In genomic region chr9:80067221-80068027, GRCm38 (mm10) we compare ENCODE assay signal across 8 mouse cellular contexts. TPM values are rescaled to one million over a fixed set of nuclear protein-coding genes. Genes with fewer than 3 reads are reported as not detected.
DNase-seq lines count a peak whose midpoint lies in the region; ATAC-seq and TF ChIP-seq lines count a peak whose summit lies in the region.

No protein-coding gene starts in this region.

- under 1% methylated on average over 92 of the region's 93 CpGs for WGBS in bone marrow, adult 2 months
- under 1% methylated on average over 83 of the region's 93 CpGs for WGBS in embryonic facial prominence, embryonic 15.5 days
- WGBS in heart, embryonic 10.5 days = under 1% methylated on average over 93 of the region's 93 CpGs
- WGBS in kidney, embryonic 14.5 days = under 1% methylated on average over 83 of the region's 93 CpGs
- WGBS in midbrain, postnatal 0 days = under 1% methylated on average over 80 of the region's 93 CpGs
- WGBS in spleen, adult 2 months = 1% methylated on average over 90 of the region's 93 CpGs

- H3K4me2 ChIP-seq in embryonic facial prominence, embryonic 15.5 days (replicated peaks) = peak overlapping the region; percentile 52
- peak overlapping the region; percentile 56 for H3K4me2 ChIP-seq in kidney, embryonic 14.5 days (replicated peaks; ENCODE audit: low read depth, low read length)
- peak overlapping the region; percentile 62 for H3K4me2 ChIP-seq in midbrain, postnatal 0 days (ENCODE audit: low read depth, low read length, poor library complexity, severe bottlenecking)

- peak overlapping the region; percentile 98 for H3K4me3 ChIP-seq in bone marrow, adult 2 months (replicated peaks; ENCODE audit: control insufficient read depth, low read depth, low read length)
- peak overlapping the region; percentile 88 for H3K4me3 ChIP-seq in embryonic facial prominence, embryonic 15.5 days (replicated peaks)
- H3K4me3 ChIP-seq in heart, embryonic 10.5 days = peak overlapping the region; percentile 91
- H3K4me3 ChIP-seq in kidney, embryonic 14.5 days (ENCODE audit: low read length) = peak overlapping the region; percentile 97
- peak overlapping the region; percentile 73 for H3K4me3 ChIP-seq in midbrain, postnatal 0 days (ENCODE audit: low read depth, low read length)
- H3K4me3 ChIP-seq in spleen, adult 2 months (ENCODE audit: extremely low read depth, insufficient read depth, insufficient read length) = peak overlapping the region; percentile 81

- H3K9ac ChIP-seq in embryonic facial prominence, embryonic 15.5 days = peak overlapping the region; percentile 97
- H3K9ac ChIP-seq in kidney, embryonic 14.5 days (ENCODE audit: low read depth, low read length) = peak overlapping the region; percentile 100
- H3K9ac ChIP-seq in midbrain, postnatal 0 days (replicated peaks; ENCODE audit: low read length, poor library complexity, severe bottlenecking) = peak overlapping the region; percentile 99

- H3K27ac ChIP-seq in bone marrow, adult 2 months (ENCODE audit: control insufficient read depth, insufficient read depth, low read depth, low read length, poor library complexity) = peak overlapping the region; percentile 98
- peak overlapping the region; percentile 99 for H3K27ac ChIP-seq in embryonic facial prominence, embryonic 15.5 days (replicated peaks)
- H3K27ac ChIP-seq in heart, embryonic 10.5 days = peak overlapping the region; percentile 99
- H3K27ac ChIP-seq in kidney, embryonic 14.5 days (ENCODE audit: low read depth, low read length) = peak overlapping the region; percentile 99
- peak overlapping the region; percentile 100 for H3K27ac ChIP-seq in midbrain, postnatal 0 days (ENCODE audit: low read depth, low read length)
- peak overlapping the region; percentile 98 for H3K27ac ChIP-seq in spleen, adult 2 months (ENCODE audit: insufficient read depth, low read length)

- no peaks in the 10 kb centered on the region; the same call in 1 of the 2 replicates for H3K9me3 ChIP-seq in embryonic facial prominence, embryonic 15.5 days (replicated peaks)
- H3K9me3 ChIP-seq in heart, embryonic 10.5 days = peaks cover 8% of the 10 kb centered on the region; the same call in 1 of the 2 replicates
- peaks cover 7% of the 10 kb centered on the region for H3K9me3 ChIP-seq in kidney, embryonic 14.5 days (ENCODE audit: control insufficient read depth, low read length)
- H3K9me3 ChIP-seq in midbrain, postnatal 0 days (ENCODE audit: low read length) = no peaks in the 10 kb centered on the region

- H3K27me3 ChIP-seq in embryonic facial prominence, embryonic 15.5 days = no peaks in the 10 kb centered on the region
- no peaks in the 10 kb centered on the region for H3K27me3 ChIP-seq in heart, embryonic 10.5 days (ENCODE audit: insufficient read depth, poor library complexity, severe bottlenecking)
- no peaks in the 10 kb centered on the region for H3K27me3 ChIP-seq in kidney, embryonic 14.5 days (ENCODE audit: control insufficient read depth, insufficient read depth, low read length)
- no peaks in the 10 kb centered on the region for H3K27me3 ChIP-seq in midbrain, postnatal 0 days (ENCODE audit: insufficient read depth, low read length)
- no peaks in the 10 kb centered on the region for H3K27me3 ChIP-seq in spleen, adult 2 months (ENCODE audit: control insufficient read depth, insufficient read depth, low read length)

- ATAC-seq in embryonic facial prominence, embryonic 15.5 days (ENCODE audit: insufficient number of reproducible peaks, low FRiP score, low TSS enrichment, low read depth) = peak; percentile 86
- peak; percentile 82 for ATAC-seq in kidney, embryonic 14.5 days (ENCODE audit: low FRiP score, low TSS enrichment)
- ATAC-seq in midbrain, postnatal 0 days (ENCODE audit: low FRiP score) = peak; percentile 81

- no peak for TF ChIP-seq POLR2A in bone marrow, adult 2 months (IDR thresholded peaks at IDR 0.05; ENCODE audit: borderline replicate concordance, control insufficient read depth, low read depth, low read length)
- TF ChIP-seq POLR2A in spleen, adult 2 months (IDR thresholded peaks at IDR 0.05; ENCODE audit: low read depth, low read length) = no peak

- no peaks in the 10 kb centered on the region for H3K4me1 ChIP-seq in bone marrow, adult 2 months (ENCODE audit: control insufficient read depth, insufficient read depth, low read length)
- peaks cover 15% of the 10 kb centered on the region for H3K4me1 ChIP-seq in embryonic facial prominence, embryonic 15.5 days
- H3K4me1 ChIP-seq in heart, embryonic 10.5 days = peaks cover 16% of the 10 kb centered on the region
- H3K4me1 ChIP-seq in kidney, embryonic 14.5 days (ENCODE audit: control insufficient read depth, insufficient read depth, low read length) = peaks cover 17% of the 10 kb centered on the region; the same call in 1 of the 2 replicates
- peaks cover 13% of the 10 kb centered on the region; the same call in 1 of the 2 replicates for H3K4me1 ChIP-seq in midbrain, postnatal 0 days (ENCODE audit: insufficient read depth, low read length)
- peaks cover 4% of the 10 kb centered on the region; the same call in 1 of the 2 replicates for H3K4me1 ChIP-seq in spleen, adult 2 months (ENCODE audit: control insufficient read depth, insufficient read depth, insufficient read length)

- H3K36me3 ChIP-seq in embryonic facial prominence, embryonic 15.5 days = no peaks in the 10 kb centered on the region
- H3K36me3 ChIP-seq in heart, embryonic 10.5 days = no peaks in the 10 kb centered on the region
- no peaks in the 10 kb centered on the region for H3K36me3 ChIP-seq in kidney, embryonic 14.5 days (ENCODE audit: control insufficient read depth, insufficient read depth, low read length)
- no peaks in the 10 kb centered on the region for H3K36me3 ChIP-seq in midbrain, postnatal 0 days (ENCODE audit: insufficient read depth, low read length)
- H3K36me3 ChIP-seq in spleen, adult 2 months (ENCODE audit: control insufficient read depth, insufficient read depth, low read length) = no peaks in the 10 kb centered on the region

- DNase-seq in 416B (ENCODE audit: low read depth) (peak; percentile 37), liver (peak; percentile 70)
- peak; percentile 88 for DNase-seq in heart, embryonic 10.5 days (ENCODE audit: low spot score)
- DNase-seq in midbrain, postnatal 0 days (ENCODE audit: low spot score) = peak; percentile 60
- DNase-seq in spleen, adult 2 months (ENCODE audit: low read depth in 1 of 2, low spot score in 2 of 2) = peak; percentile 49 to 56

- no peak for TF ChIP-seq CTCF in bone marrow, adult 2 months (IDR thresholded peaks at IDR 0.05; ENCODE audit: control insufficient read depth, insufficient read depth, low read length)
- 0 out of 2 replicates have a peak, but pooled peaks have one; percentile 4 for TF ChIP-seq CTCF in midbrain, postnatal 0 days (IDR thresholded peaks at IDR 0.05)
- TF ChIP-seq CTCF in spleen, adult 2 months (IDR thresholded peaks at IDR 0.05; ENCODE audit: extremely low read depth, insufficient read depth, insufficient read length, insufficient replicate concordance) = no peak

RNA-seq across cellular contexts. Expression of gene Senp6, which starts 0.7 kb away (rescaled TPM):
- polyA plus RNA-seq in bone marrow, adult 2 months (2011; ENCODE audit: insufficient read depth, insufficient read length, low replicate concordance, missing spikeins) = 23.4 and 43.4 TPM in 2 replicates
- 47.4 and 53.3 TPM in 2 replicates for polyA plus RNA-seq in embryonic facial prominence, embryonic 15.5 days (2015; fragmentation: Nextera tagmentation; extraction: Ambion mirVana)
- polyA plus RNA-seq in heart, embryonic 10.5 days (2016; fragmentation: Nextera tagmentation; extraction: Ambion mirVana) = 37.0 and 53.1 TPM in 2 replicates
- 73.5 and 82.3 TPM in 2 replicates for polyA plus RNA-seq in kidney, embryonic 14.5 days (2014; fragmentation: Nextera tagmentation; extraction: Ambion mirVana)
- 88.0 and 96.6 TPM in 2 replicates for total RNA-seq in midbrain, postnatal 0 days (2014; rRNA removed)
- polyA plus RNA-seq in midbrain, postnatal 0 days (2015; fragmentation: Nextera tagmentation; extraction: Ambion mirVana) = 35.9 and 43.7 TPM in 2 replicates
- polyA plus RNA-seq in spleen, adult 2 months (2012; rRNA removed) = 9.8 and 17.2 TPM in 2 replicates

RNA-seq across cellular contexts. Expression of gene Filip1, which starts 54.8 kb away (rescaled TPM):
- 0.92 TPM in 1 of 2 replicates, not detected in the other for polyA plus RNA-seq in bone marrow, adult 2 months (2011; ENCODE audit: insufficient read depth, insufficient read length, low replicate concordance, missing spikeins)
- 7.6 and 10.6 TPM in 2 replicates for polyA plus RNA-seq in embryonic facial prominence, embryonic 15.5 days (2015; fragmentation: Nextera tagmentation; extraction: Ambion mirVana)
- polyA plus RNA-seq in heart, embryonic 10.5 days (2016; fragmentation: Nextera tagmentation; extraction: Ambion mirVana) = 11.7 and 19.0 TPM in 2 replicates
- 1.9 and 4.5 TPM in 2 replicates for polyA plus RNA-seq in kidney, embryonic 14.5 days (2014; fragmentation: Nextera tagmentation; extraction: Ambion mirVana)
- total RNA-seq in midbrain, postnatal 0 days (2014; rRNA removed) = 3.1 and 4.3 TPM in 2 replicates
- polyA plus RNA-seq in midbrain, postnatal 0 days (2015; fragmentation: Nextera tagmentation; extraction: Ambion mirVana) = 2.8 and 3.6 TPM in 2 replicates
- polyA plus RNA-seq in spleen, adult 2 months (2012; rRNA removed) = 0.82 and 1.1 TPM in 2 replicates

Comparison
In these comparisons a context has a peak if more than half of its experiments do, and no peak if none do; other contexts are left out.
1. Peak in every context shown above with its lines: DNase-seq, ATAC-seq, H3K4me3 ChIP-seq and H3K27ac ChIP-seq.
2. DNase-seq: peak in every context shown above with its lines; median percentile 88 in heart, embryonic 10.5 days; 70 in liver; 60 in midbrain, postnatal 0 days; 52 in spleen, adult 2 months; 37 in 416B.